Mouse (Mus musculus): Measurements from ENCODE around the gene Arid1b. TPM values are rescaled to one million over a fixed set of nuclear protein-coding genes. Genes with fewer than 3 reads are reported as not detected.
A peak's percentile ranks its signal among the peaks of the same experiment; 100 is the strongest.

The Arid1b gene
- polyA plus RNA-seq, 1 experiment from 2014 or later: 4.8 TPM

- peaks cover 8% of the 10 kb centered on the region; the same call in 1 of the 2 replicates for H3K4me1 ChIP-seq (replicated peaks; ENCODE audit: control insufficient read depth, insufficient read depth, low read length)
- H3K4me2 ChIP-seq (replicated peaks; ENCODE audit: low read depth): no peak overlapping the region
- no peak overlapping the region for H3K4me3 ChIP-seq (ENCODE audit: low read depth, low read length)
- H3K36me3 ChIP-seq (ENCODE audit: control insufficient read depth, insufficient read depth): no peaks in the 10 kb centered on the region; the same call in 1 of the 2 replicates
- H3K27me3 ChIP-seq (replicated peaks; ENCODE audit: control insufficient read depth, insufficient read depth, low read length): no peaks in the 10 kb centered on the region
- WGBS: 85% methylated on average over 7 of the region's 7 CpGs
- TF ChIP-seq CTCF (IDR thresholded peaks at IDR 0.05; ENCODE audit: low read depth): no peak
- no peak overlapping the region for H3K27ac ChIP-seq (ENCODE audit: low read depth, low read length)
- H3K9me3 ChIP-seq (ENCODE audit: control insufficient read depth): no peaks in the 10 kb centered on the region
- no peak for ATAC-seq
- H3K9ac ChIP-seq (ENCODE audit: low read depth, low read length): no peak overlapping the region
These were observed 235.9 kb downstream of the Arid1b start for GRCm38 (mm10) chr17:5230063-5230462.

- TF ChIP-seq CTCF (IDR thresholded peaks at IDR 0.05; ENCODE audit: low read depth): no peak
- Histone ChIP-seq H3K9me3 (ENCODE audit: control insufficient read depth) (no peaks in the 10 kb centered on the region), H3K4me1 (replicated peaks; ENCODE audit: control insufficient read depth, insufficient read depth, low read length) (peaks cover 8% of the 10 kb centered on the region; the same call in 1 of the 2 replicates), H3K36me3 (ENCODE audit: control insufficient read depth, insufficient read depth) (no peaks in the 10 kb centered on the region; the same call in 1 of the 2 replicates), H3K4me2 (replicated peaks; ENCODE audit: low read depth) (no peak overlapping the region), H3K27me3 (replicated peaks; ENCODE audit: control insufficient read depth, insufficient read depth, low read length) (no peaks in the 10 kb centered on the region), H3K4me3 (ENCODE audit: low read depth, low read length) (no peak overlapping the region), H3K27ac (ENCODE audit: low read depth, low read length) (no peak overlapping the region), H3K9ac (ENCODE audit: low read depth, low read length) (no peak overlapping the region)
- no peak for ATAC-seq
- 32% methylated on average over 2 of the region's 2 CpGs for WGBS
These were observed 238.0 kb downstream of the Arid1b start for GRCm38 (mm10) chr17:5232180-5232579.

- no peak for TF ChIP-seq CTCF (IDR thresholded peaks at IDR 0.05; ENCODE audit: low read depth)
- H3K9me3 ChIP-seq (ENCODE audit: control insufficient read depth): no peaks in the 10 kb centered on the region
- H3K9ac ChIP-seq (ENCODE audit: low read depth, low read length): no peak overlapping the region
- H3K4me3 ChIP-seq (ENCODE audit: low read depth, low read length): no peak overlapping the region
- WGBS: 95% methylated on average over 1 of the region's 1 CpGs
- 0 out of 2 replicates have a peak, but pooled peaks cover 15% of the 10 kb centered on the region for H3K4me1 ChIP-seq (replicated peaks; ENCODE audit: control insufficient read depth, insufficient read depth, low read length)
- no peak for ATAC-seq
- H3K36me3 ChIP-seq (ENCODE audit: control insufficient read depth, insufficient read depth): no peaks in the 10 kb centered on the region; the same call in 1 of the 2 replicates
- H3K4me2 ChIP-seq (replicated peaks; ENCODE audit: low read depth): no peak overlapping the region
- no peaks in the 10 kb centered on the region for H3K27me3 ChIP-seq (replicated peaks; ENCODE audit: control insufficient read depth, insufficient read depth, low read length)
- H3K27ac ChIP-seq (ENCODE audit: low read depth, low read length): no peak overlapping the region
These were observed 239.9 kb downstream of the Arid1b start for GRCm38 (mm10) chr17:5233991-5234390.

GRCm38 (mm10) chr17:5235057-5235456 is 240.9 kb downstream of the Arid1b start:
- 52% methylated on average over 9 of the region's 9 CpGs for WGBS
- Histone ChIP-seq H3K4me3 (ENCODE audit: low read depth, low read length) (no peak overlapping the region), H3K27me3 (replicated peaks; ENCODE audit: control insufficient read depth, insufficient read depth, low read length) (no peaks in the 10 kb centered on the region), H3K9ac (ENCODE audit: low read depth, low read length) (no peak overlapping the region), H3K36me3 (ENCODE audit: control insufficient read depth, insufficient read depth) (no peaks in the 10 kb centered on the region; the same call in 1 of the 2 replicates), H3K4me1 (replicated peaks; ENCODE audit: control insufficient read depth, insufficient read depth, low read length) (0 out of 2 replicates have a peak, but pooled peaks cover 15% of the 10 kb centered on the region), H3K27ac (ENCODE audit: low read depth, low read length) (no peak overlapping the region), H3K4me2 (replicated peaks; ENCODE audit: low read depth) (no peak overlapping the region), H3K9me3 (ENCODE audit: control insufficient read depth) (no peaks in the 10 kb centered on the region)
- no peak for TF ChIP-seq CTCF (IDR thresholded peaks at IDR 0.05; ENCODE audit: low read depth)
- peak; percentile 39; the same call in 1 of the 2 replicates for ATAC-seq

GRCm38 (mm10) chr17:5237765-5238164 is 243.6 kb downstream of the Arid1b start:
- no peaks in the 10 kb centered on the region; the same call in 1 of the 2 replicates for H3K36me3 ChIP-seq (ENCODE audit: control insufficient read depth, insufficient read depth)
- ATAC-seq: no peak
- H3K27ac ChIP-seq (ENCODE audit: low read depth, low read length): no peak overlapping the region
- 0 out of 2 replicates have a peak, but pooled peaks cover 15% of the 10 kb centered on the region for H3K4me1 ChIP-seq (replicated peaks; ENCODE audit: control insufficient read depth, insufficient read depth, low read length)
- no peak overlapping the region for H3K4me2 ChIP-seq (replicated peaks; ENCODE audit: low read depth)
- no peak overlapping the region for H3K4me3 ChIP-seq (ENCODE audit: low read depth, low read length)
- no peak for TF ChIP-seq CTCF (IDR thresholded peaks at IDR 0.05; ENCODE audit: low read depth)
- H3K27me3 ChIP-seq (replicated peaks; ENCODE audit: control insufficient read depth, insufficient read depth, low read length): no peaks in the 10 kb centered on the region
- no peak overlapping the region for H3K9ac ChIP-seq (ENCODE audit: low read depth, low read length)
- 46% methylated on average over 3 of the region's 3 CpGs for WGBS
- no peaks in the 10 kb centered on the region for H3K9me3 ChIP-seq (ENCODE audit: control insufficient read depth)

GRCm38 (mm10) chr17:5238387-5239245 is 244.5 kb downstream of the Arid1b start:
- no peaks in the 10 kb centered on the region; the same call in 1 of the 2 replicates for H3K36me3 ChIP-seq (ENCODE audit: control insufficient read depth, insufficient read depth)
- no peak overlapping the region for H3K4me3 ChIP-seq (ENCODE audit: low read depth, low read length)
- no peaks in the 10 kb centered on the region for H3K27me3 ChIP-seq (replicated peaks; ENCODE audit: control insufficient read depth, insufficient read depth, low read length)
- no peak overlapping the region for H3K27ac ChIP-seq (ENCODE audit: low read depth, low read length)
- no peak for TF ChIP-seq CTCF (IDR thresholded peaks at IDR 0.05; ENCODE audit: low read depth)
- H3K9ac ChIP-seq (ENCODE audit: low read depth, low read length): no peak overlapping the region
- H3K9me3 ChIP-seq (ENCODE audit: control insufficient read depth): no peaks in the 10 kb centered on the region
- 0 out of 2 replicates have a peak, but pooled peaks cover 15% of the 10 kb centered on the region for H3K4me1 ChIP-seq (replicated peaks; ENCODE audit: control insufficient read depth, insufficient read depth, low read length)
- H3K4me2 ChIP-seq (replicated peaks; ENCODE audit: low read depth): no peak overlapping the region
- WGBS: 70% methylated on average over 16 of the region's 16 CpGs
- ATAC-seq: no peak

Data from intestine, postnatal 0 days (tissue).